Mouse (Mus musculus): ENCODE data around the gene Fli1. TPM values are rescaled to one million over a fixed set of nuclear protein-coding genes. Genes with fewer than 3 reads are reported as not detected.

The Fli1 gene
- total and polyA plus RNA-seq, 3 experiments = 3.4 to 27.0 (median 5.8) TPM

GRCm38 (mm10) chr9:32391092-32391491 lies 151.6 kb downstream of the Fli1 start:
- no peaks in the 10 kb centered on the region for H3K36me3 ChIP-seq (replicated peaks)
- ATAC-seq (ENCODE audit: extremely low read depth, insufficient number of reproducible peaks, low FRiP score, poor library complexity, severe bottlenecking) = no peak
- no peak overlapping the region for H3K4me3 ChIP-seq (ENCODE audit: low read depth, low read length)
- H3K4me1 ChIP-seq (ENCODE audit: insufficient read depth, low read depth, low read length) = no peaks in the 10 kb centered on the region
- DNase-seq (ENCODE audit: low spot score) = no peak
- no peaks in the 10 kb centered on the region for H3K27me3 ChIP-seq (ENCODE audit: insufficient read depth, low read length)
- TF ChIP-seq GATA2 (IDR thresholded peaks at IDR 0.05; ENCODE audit: borderline replicate concordance, low read depth, low read length) (no peak), GATA1 (IDR thresholded peaks at IDR 0.05; ENCODE audit: borderline replicate concordance, low read length) (no peak), TAL1 (conservative IDR thresholded peaks at IDR 0.05; ENCODE audit: low read depth, low read length) (no peak), POLR2AphosphoS5 (IDR thresholded peaks at IDR 0.05; ENCODE audit: insufficient replicate concordance, low read depth, low read length) (no peak), CTCF (IDR thresholded peaks at IDR 0.05; ENCODE audit: low read depth, low read length) (no peak)
- peaks cover 4% of the 10 kb centered on the region for H3K9me3 ChIP-seq (replicated peaks)

- Histone ChIP-seq H3K36me3 (replicated peaks) (no peaks in the 10 kb centered on the region), H3K4me3 (ENCODE audit: low read depth, low read length) (no peak overlapping the region), H3K27me3 (ENCODE audit: insufficient read depth, low read length) (no peaks in the 10 kb centered on the region; the same call in 1 of the 2 replicates), H3K4me1 (ENCODE audit: insufficient read depth, low read depth, low read length) (no peaks in the 10 kb centered on the region), H3K9me3 (replicated peaks) (peaks cover 8% of the 10 kb centered on the region)
- TF ChIP-seq TAL1 (conservative IDR thresholded peaks at IDR 0.05; ENCODE audit: low read depth, low read length) (no peak), GATA2 (IDR thresholded peaks at IDR 0.05; ENCODE audit: borderline replicate concordance, low read depth, low read length) (no peak), POLR2AphosphoS5 (IDR thresholded peaks at IDR 0.05; ENCODE audit: insufficient replicate concordance, low read depth, low read length) (no peak), CTCF (IDR thresholded peaks at IDR 0.05; ENCODE audit: low read depth, low read length) (no peak), GATA1 (IDR thresholded peaks at IDR 0.05; ENCODE audit: borderline replicate concordance, low read length) (no peak)
- DNase-seq (ENCODE audit: low spot score) = no peak
- no peak for ATAC-seq (ENCODE audit: extremely low read depth, insufficient number of reproducible peaks, low FRiP score, poor library complexity, severe bottlenecking)
Observed at GRCm38 (mm10) chr9:32388120-32388519, 154.5 kb downstream of the Fli1 start.

GRCm38 (mm10) chr9:32384906-32385305 lies 157.8 kb downstream of the Fli1 start:
- Histone ChIP-seq H3K4me3 (ENCODE audit: low read depth, low read length) (no peak overlapping the region), H3K36me3 (replicated peaks) (no peaks in the 10 kb centered on the region), H3K27me3 (ENCODE audit: insufficient read depth, low read length) (no peaks in the 10 kb centered on the region; the same call in 1 of the 2 replicates), H3K9me3 (replicated peaks) (peaks cover 8% of the 10 kb centered on the region), H3K4me1 (ENCODE audit: insufficient read depth, low read depth, low read length) (no peaks in the 10 kb centered on the region)
- no peak for TF ChIP-seq POLR2AphosphoS5 (IDR thresholded peaks at IDR 0.05; ENCODE audit: insufficient replicate concordance, low read depth, low read length)
- TF ChIP-seq GATA2 (IDR thresholded peaks at IDR 0.05; ENCODE audit: borderline replicate concordance, low read depth, low read length) = no peak
- no peak for TF ChIP-seq GATA1 (IDR thresholded peaks at IDR 0.05; ENCODE audit: borderline replicate concordance, low read length)
- no peak for TF ChIP-seq TAL1 (conservative IDR thresholded peaks at IDR 0.05; ENCODE audit: low read depth, low read length)
- no peak for TF ChIP-seq CTCF (IDR thresholded peaks at IDR 0.05; ENCODE audit: low read depth, low read length)
- ATAC-seq (ENCODE audit: extremely low read depth, insufficient number of reproducible peaks, low FRiP score, poor library complexity, severe bottlenecking) (no peak), DNase-seq (ENCODE audit: low spot score) (no peak)

GRCm38 (mm10) chr9:32376863-32377590 lies 165.6 kb downstream of the Fli1 start:
- ATAC-seq (ENCODE audit: extremely low read depth, insufficient number of reproducible peaks, low FRiP score, poor library complexity, severe bottlenecking) = no peak
- no peak for DNase-seq (ENCODE audit: low spot score)
- no peak overlapping the region for H3K4me3 ChIP-seq (ENCODE audit: low read depth, low read length)
- H3K4me1 ChIP-seq (ENCODE audit: insufficient read depth, low read depth, low read length) = no peaks in the 10 kb centered on the region
- 0 out of 2 replicates have a peak, but pooled peaks cover 5% of the 10 kb centered on the region for H3K9me3 ChIP-seq (replicated peaks)
- TF ChIP-seq GATA2 (IDR thresholded peaks at IDR 0.05; ENCODE audit: borderline replicate concordance, low read depth, low read length) (no peak), CTCF (IDR thresholded peaks at IDR 0.05; ENCODE audit: low read depth, low read length) (no peak), GATA1 (IDR thresholded peaks at IDR 0.05; ENCODE audit: borderline replicate concordance, low read length) (no peak), POLR2AphosphoS5 (IDR thresholded peaks at IDR 0.05; ENCODE audit: insufficient replicate concordance, low read depth, low read length) (no peak), TAL1 (conservative IDR thresholded peaks at IDR 0.05; ENCODE audit: low read depth, low read length) (no peak)
- no peaks in the 10 kb centered on the region for H3K36me3 ChIP-seq (replicated peaks)
- no peaks in the 10 kb centered on the region for H3K27me3 ChIP-seq (ENCODE audit: insufficient read depth, low read length)

- no peak for TF ChIP-seq CTCF (IDR thresholded peaks at IDR 0.05; ENCODE audit: low read depth, low read length)
- no peak for TF ChIP-seq GATA1 (IDR thresholded peaks at IDR 0.05; ENCODE audit: borderline replicate concordance, low read length)
- TF ChIP-seq POLR2AphosphoS5 (IDR thresholded peaks at IDR 0.05; ENCODE audit: insufficient replicate concordance, low read depth, low read length) = no peak
- TF ChIP-seq GATA2 (IDR thresholded peaks at IDR 0.05; ENCODE audit: borderline replicate concordance, low read depth, low read length) = no peak
- no peak for DNase-seq (ENCODE audit: low spot score)
Observed at GRCm38 (mm10) chr9:32376031-32376430, 166.6 kb downstream of the Fli1 start.

GRCm38 (mm10) chr9:32373656-32374055 lies 169.0 kb downstream of the Fli1 start:
- H3K36me3 ChIP-seq (replicated peaks) = no peaks in the 10 kb centered on the region
- no peaks in the 10 kb centered on the region for H3K27me3 ChIP-seq (ENCODE audit: insufficient read depth, low read length)
- no peak for DNase-seq (ENCODE audit: low spot score)
- no peaks in the 10 kb centered on the region for H3K4me1 ChIP-seq (ENCODE audit: insufficient read depth, low read depth, low read length)
- no peak for ATAC-seq (ENCODE audit: extremely low read depth, insufficient number of reproducible peaks, low FRiP score, poor library complexity, severe bottlenecking)
- no peak overlapping the region for H3K4me3 ChIP-seq (ENCODE audit: low read depth, low read length)
- 0 out of 2 replicates have a peak, but pooled peaks cover 3% of the 10 kb centered on the region for H3K9me3 ChIP-seq (replicated peaks)
- no peak for TF ChIP-seq POLR2AphosphoS5 (IDR thresholded peaks at IDR 0.05; ENCODE audit: insufficient replicate concordance, low read depth, low read length)

More at GRCm38 (mm10) chr9:32376031-32376430, 166.6 kb downstream of the Fli1 start:
- H3K4me3 ChIP-seq (ENCODE audit: low read depth, low read length) = no peak overlapping the region
- no peaks in the 10 kb centered on the region for H3K4me1 ChIP-seq (ENCODE audit: insufficient read depth, low read depth, low read length)
- no peaks in the 10 kb centered on the region for H3K36me3 ChIP-seq (replicated peaks)
- ATAC-seq (ENCODE audit: extremely low read depth, insufficient number of reproducible peaks, low FRiP score, poor library complexity, severe bottlenecking) = no peak
- no peaks in the 10 kb centered on the region for H3K27me3 ChIP-seq (ENCODE audit: insufficient read depth, low read length)
- H3K9me3 ChIP-seq (replicated peaks) = 0 out of 2 replicates have a peak, but pooled peaks cover 5% of the 10 kb centered on the region

Other genes starting within 250 kb of the Fli1 start
- not detected in 2 replicates for gene Kcnj5, start 198.5 kb downstream of the Fli1 start, total RNA-seq (2014; fragmentation: Nextera tagmentation)
- 0.06 and 0.11 TPM in 2 replicates for gene Kcnj5, start 198.5 kb downstream of the Fli1 start, total RNA-seq (2017)
- not detected in 2 replicates for gene Kcnj5, start 198.5 kb downstream of the Fli1 start, polyA plus RNA-seq (2012)
- gene Kcnj1, start 170.4 kb downstream of the Fli1 start, total RNA-seq (2014; fragmentation: Nextera tagmentation) = not detected in 2 replicates
- 0.16 and 0.23 TPM in 2 replicates for gene Kcnj1, start 170.4 kb downstream of the Fli1 start, total RNA-seq (2017)
- not detected in 2 replicates for gene Kcnj1, start 170.4 kb downstream of the Fli1 start, polyA plus RNA-seq (2012)
- gene Ets1, start 93.4 kb upstream of the Fli1 start, total RNA-seq (2014; fragmentation: Nextera tagmentation) = not detected in 2 replicates
- 0.05 and 0.17 TPM in 2 replicates for gene Ets1, start 93.4 kb upstream of the Fli1 start, total RNA-seq (2017)
- gene Ets1, start 93.4 kb upstream of the Fli1 start, polyA plus RNA-seq (2012) = not detected in 2 replicates